Mouse (Mus musculus) embryo, embryonic 11.5 days (tissue): ENCODE results near the gene Ptbp3.

Experiments used
- DNase-seq: peaks from one replicate; pipeline ENCODE4 v3.0.0-alpha.2; 2012; ENCODE audit warnings: low read depth, low spot score

Gene Ptbp3

DNA sequence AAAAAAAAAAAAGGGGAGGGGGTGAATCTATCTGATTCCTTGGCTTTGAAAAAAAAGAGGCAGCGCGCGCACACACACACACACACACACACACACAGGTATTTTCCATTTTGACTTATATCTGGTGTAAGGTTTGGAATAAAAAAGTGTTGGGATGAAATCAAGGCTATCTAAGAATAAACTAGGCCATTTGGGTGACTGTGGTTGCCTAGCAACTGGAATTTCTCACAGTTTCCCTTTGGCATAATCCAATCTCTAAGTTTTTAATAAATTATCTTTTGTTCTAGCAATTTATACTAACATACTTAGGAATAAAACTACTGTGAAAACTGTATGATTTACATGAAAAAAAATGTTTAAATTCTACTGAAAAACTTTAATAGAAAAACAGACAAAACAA, 42.5 kb downstream of the Ptbp3 start:
- no peak for DNase-seq

DNA sequence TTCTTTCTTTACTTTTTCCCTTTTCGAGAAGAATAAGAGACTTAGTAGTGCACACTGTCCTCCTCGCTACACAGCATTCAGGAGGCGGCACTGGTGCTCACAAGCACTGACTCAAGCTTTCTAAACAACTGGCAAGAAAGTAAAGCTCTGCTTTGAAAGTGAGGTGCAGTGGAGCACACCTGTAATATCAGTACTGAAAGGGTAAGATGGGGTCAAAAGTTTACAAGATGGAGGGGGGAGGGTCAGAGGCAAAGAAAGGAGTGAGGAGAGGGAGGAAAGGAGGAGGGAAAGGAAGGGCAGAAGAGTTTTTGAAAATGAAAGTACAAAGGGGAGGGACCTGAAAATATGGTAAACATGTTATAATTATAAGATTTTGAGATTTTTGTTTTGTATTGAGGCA, 43.7 kb downstream of the Ptbp3 start:
- DNase-seq, result no peak

DNA sequence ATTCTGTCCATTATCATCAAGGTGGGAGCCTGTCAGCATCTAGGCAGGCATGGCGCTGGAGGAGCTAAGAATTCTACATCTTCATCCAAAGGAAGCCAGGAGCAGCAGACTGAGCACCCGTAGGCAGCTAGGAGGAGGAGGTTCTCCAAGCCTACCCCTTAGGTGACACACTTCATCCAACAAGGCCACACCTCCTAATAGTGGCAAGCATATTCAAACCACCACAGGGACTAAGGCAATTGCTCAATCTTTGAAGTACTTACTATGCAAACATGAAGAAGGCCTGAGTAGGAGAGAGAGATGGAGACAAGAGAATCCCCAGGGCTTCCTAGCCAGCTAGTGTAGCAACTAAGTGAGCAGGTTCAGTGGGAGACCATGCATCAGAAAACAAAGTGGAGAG, 58.1 kb downstream of the Ptbp3 start:
- DNase-seq, result no peak

DNA sequence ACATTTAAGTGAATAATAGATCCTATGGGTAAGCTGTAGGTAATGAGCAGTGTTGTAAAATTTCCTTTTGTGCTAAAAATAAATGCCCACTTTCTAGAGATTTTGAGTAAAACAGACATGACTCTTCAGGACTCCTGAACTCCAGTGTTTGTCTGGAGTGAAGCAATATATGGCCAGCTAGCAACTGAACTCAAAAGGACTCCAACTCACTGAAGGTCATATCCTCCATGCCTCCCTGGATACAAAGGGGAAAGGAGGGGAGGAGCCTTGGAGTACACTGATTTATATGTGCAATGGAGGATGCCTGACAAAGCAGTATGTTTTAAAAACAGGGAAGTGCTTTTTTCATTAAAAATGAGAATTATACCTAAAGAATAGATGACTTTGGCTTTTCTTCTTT, 77.9 kb downstream of the Ptbp3 start:
- DNase-seq, result no peak

DNA sequence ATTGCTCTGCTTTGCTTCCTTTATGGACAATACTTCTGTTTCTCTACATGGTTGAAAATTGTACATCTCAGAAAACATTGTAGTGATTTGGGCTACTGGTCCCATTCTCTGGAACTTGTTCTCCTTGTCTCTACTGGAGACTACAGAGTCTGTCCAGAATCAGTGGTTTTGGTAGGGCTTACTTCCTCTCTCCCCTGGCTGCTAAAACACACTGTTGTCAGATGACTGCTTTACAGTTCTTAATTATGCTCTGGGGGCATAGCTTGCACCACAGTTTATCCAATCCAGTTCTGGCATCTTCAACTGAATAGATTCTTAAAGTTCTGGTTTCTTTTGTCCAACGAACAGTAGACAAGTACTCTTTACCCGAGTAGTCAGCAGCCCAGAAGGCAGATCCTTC, 83.7 kb downstream of the Ptbp3 start:
- DNase-seq, result no peak

DNA sequence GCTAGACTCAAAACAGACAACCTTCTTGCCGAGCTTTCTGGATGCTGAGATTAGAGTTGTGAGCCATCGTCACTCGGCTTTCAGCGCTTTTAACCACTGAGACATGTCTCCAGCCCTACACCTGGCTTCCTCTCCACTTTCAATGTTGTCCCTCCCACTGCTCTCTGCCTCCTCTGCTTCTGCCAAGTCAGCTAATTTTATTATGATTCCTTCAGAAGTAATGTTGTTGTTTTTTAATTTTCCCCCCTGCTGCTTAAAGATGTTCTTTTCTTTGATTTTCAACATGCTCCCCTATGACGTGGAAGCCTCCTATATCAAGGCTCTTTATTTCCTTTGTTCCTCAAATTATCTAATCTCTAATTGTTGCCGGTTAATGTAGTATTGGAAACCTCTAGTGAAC, 84.5 kb downstream of the Ptbp3 start:
- no peak for DNase-seq

DNA sequence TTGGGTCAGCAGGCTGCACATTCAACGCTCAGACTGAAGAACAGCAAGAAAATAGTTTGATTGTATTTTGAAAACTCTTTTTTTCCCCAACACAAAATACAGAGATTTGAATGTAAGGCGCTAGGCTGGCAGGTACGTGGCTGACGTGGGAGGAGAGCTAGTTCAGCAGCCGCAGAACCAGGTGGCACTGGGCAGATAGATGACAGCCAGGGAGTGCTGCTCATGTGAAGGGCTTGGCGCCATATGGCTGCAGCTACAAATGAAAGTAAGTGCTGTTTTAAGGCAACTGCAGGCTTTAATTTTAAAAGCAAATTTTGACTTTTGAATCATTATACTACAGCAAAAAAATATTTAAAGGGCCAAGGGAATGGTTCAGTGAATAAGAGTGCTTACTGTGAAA, 86.7 kb downstream of the Ptbp3 start:
- DNase-seq, result no peak

DNA sequence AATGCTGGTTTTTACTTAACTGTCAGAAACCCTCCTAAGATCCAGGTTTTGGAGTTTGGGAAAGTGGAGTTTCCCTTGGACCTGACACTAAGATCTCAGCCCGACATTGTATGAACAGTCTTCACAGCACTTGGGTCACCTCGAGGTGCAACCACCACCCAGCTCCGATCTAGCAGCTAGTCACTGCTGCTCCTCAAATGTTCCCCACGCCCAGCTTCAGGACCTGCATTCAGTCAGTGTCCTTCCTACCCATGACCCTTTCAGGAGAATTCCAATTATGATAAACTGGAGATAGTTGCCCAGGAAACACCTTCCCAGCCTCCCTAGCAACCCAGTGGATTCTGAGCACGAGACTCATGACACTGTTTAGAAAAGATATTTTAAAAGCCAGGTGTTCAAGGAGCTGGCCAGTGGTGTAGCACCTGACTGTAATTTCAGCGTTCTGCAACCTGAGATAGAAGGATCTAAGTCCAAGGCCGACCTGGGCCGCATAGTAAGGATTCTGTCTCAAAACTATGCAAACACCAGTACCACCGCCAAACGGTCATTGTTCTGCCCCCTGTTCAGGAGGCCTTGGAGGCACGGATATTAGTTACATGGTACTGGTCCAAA, 87.9 kb downstream of the Ptbp3 start:
- DNase-seq, result no peak

DNA sequence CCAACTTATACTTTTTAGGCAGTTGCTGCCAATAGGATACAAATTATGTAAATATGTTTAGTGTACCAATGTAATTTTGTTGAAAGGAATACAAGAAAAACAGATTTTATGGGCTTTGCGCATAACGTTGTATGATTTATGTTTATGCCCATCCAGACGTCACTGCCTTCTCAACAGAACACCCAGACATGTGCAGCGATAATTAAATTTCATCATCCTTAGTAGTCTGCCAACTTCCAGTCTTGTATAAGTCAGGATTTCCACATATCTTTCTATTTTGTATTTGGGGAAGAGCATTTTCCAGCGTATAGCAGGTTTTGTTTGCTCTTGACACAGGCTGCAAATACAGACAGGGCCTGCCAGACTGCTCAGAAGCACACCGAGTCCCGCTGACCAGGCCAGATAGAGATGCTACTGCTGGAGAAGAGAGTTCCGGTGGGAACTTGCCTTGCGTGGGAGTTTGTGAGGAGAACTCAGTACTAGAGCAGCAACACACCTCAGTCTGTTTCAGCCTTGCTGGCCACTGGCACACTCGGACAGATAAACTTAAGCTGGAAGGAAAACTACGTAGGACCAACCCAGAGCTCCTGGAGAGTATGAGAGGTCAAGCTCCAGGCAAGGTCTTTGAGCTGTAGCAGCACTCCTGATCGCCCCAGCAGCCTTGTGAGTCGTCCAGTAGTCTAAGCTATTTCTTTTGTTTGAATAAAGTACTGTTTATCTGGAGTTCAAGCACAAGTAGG, 89.8 kb downstream of the Ptbp3 start:
- no peak for DNase-seq

DNA sequence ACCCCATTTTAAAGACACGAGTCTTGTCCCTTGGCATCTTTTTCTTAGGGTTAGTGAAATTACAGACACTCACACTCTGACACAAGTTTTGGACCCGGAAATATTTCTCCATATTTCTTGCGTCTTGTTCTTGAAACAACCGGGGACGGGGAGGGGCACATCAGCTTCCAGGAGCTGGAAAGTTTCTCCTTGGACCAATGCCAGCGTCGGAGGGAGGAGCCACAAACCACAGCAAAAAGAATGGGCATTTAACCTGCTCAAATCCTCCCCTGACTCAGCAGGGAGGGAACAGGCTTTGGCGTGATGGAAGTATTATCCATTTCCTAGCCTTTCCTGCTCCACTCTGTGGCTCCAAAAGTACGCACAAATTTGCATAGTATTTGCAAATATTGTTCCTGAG, 91.2 kb downstream of the Ptbp3 start:
- no peak for DNase-seq

DNA sequence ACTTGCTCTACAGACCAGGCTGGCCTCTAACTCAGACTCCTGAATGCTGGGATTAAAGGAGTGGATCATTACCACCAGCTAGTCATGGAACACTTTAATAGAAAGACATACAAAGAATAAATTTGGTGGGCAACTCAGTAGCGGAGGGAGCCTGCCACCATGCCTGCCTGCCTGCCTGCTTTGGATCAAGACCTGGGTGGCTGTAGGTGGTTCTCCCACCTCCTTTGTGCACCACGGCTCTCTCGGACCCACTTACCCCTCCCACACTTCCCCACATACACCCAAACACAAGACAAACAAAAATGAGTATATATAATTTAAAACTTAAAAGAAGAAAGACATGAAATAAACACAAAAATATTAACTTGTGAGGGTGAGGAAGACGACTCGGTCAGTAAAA, 92.1 kb downstream of the Ptbp3 start:
- no peak for DNase-seq

DNA sequence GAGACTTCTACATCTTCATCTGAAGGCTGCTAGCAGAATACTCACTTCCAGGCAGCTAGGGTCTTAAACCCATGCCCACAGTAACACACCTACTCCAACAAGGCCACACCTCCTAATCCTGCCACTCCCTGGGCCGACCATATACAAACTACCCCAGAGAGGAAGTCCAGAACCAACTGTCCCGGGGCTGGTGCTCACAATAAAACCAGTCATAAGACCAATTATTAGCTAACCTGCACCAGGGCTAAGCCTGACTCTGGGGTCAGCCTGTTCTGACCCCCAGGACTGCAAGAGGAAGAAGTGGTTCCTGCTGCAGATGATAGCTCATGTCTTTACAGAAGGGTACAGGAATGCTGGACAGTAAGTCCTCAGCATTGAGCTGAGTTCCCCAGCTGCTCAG, 93.7 kb downstream of the Ptbp3 start:
- DNase-seq, result no peak

DNA sequence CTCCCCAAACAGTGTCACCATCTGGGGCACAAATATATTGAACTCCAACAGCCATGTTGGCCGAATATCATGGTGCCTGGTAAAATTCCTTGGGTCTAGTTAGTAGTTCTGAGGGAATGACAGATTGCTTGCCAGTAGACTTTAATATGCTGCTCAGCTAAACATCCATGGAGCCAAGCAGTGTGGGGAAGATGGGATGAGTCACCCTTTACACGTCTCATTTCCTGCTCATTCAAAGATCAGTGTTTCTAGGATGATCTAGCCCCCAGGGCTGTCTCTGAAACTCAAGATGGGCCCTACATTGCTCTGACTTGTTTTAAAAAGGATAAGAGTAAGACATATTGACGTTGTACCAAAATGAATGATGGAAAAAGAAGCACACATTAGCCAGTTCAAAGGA, 95.1 kb downstream of the Ptbp3 start:
- no peak for DNase-seq

DNA sequence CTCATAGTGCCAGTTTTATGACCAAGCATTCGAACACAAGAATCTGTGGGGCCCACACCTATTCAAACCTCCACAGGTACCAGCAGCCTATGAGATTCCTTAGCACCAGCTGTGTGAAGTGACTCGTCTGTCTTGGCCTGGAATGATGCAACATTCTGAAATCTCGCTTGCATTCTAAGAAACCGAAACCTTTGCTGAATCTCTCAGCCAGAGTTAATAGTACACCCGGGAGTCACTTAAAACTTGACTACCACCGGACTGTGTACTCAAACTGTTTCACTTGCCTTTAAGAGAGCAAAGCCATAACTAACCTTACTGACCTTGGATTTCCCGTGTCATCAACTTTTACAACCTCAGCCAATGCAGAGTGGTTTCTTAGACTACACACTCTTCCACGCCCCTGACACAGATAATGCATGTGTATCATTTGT, 96.6 kb downstream of the Ptbp3 start:
- no peak for DNase-seq

DNA sequence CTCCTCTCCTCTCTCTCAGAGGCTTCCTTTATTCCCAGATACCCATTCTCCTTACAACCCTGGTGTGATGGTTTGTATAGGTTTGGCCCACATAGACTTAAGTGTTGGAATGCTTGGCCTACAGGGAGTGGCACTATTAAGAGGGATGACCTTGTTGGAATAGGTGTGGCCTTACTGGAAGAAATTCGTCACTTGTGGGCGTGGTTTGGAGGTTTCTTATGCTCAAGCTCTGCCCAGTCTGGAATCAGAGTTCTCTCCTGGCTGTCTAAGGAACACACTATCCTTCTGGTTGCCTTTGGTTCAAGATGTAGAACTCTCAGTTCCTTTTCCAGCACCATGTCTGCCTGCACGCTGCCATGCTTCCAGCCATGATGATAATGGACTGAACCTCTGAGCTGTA, 98.3 kb downstream of the Ptbp3 start:
- DNase-seq, result no peak

DNA sequence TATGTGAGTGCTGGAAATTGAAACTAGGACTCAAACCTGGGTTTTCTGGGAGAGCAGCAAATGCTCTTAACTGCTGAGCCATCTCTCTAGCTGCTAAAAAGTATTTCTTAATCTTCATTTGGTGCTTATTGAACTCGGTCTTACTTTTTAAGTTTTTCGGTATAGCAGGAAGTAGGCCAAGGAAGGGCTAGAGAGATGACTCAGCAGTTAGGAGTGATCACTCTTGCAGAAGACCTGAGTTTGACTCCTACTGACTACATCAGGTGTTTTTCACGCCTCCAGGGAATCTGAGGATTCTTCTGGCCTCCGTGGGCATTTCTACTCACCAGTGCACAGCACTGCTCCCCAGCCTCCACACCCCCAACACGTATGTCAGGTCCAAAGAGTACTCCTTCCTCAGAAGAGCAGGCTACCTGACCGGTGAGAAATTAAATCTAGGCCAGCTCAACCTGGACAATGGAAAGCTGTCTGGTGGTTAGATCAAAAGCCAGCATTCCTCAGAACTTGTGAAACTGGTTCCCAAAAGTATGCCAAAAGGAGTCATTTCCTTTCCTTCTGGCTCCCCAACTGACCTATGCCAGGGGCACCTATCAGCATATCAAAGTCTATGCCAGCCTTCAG, 98.8 kb downstream of the Ptbp3 start:
- DNase-seq, result no peak

DNA sequence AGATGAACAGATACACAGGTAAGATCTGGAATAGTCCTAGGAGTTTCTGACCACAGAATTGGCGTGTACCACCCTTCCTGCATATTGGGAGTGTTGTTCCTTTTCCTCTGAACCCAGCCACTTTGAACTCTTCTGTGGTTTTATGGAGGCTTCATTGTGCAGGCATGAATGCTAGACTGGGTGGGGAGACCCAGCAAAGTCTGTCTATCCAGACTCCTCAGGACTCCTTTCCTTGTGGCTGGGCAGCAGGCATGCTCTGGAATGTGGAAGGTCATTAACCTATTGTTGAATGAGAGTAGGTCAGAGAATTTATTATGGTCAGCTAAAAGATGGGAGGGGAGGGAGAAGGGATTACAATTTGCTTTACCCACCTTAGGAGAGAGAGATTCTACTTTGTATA, 101.9 kb downstream of the Ptbp3 start:
- DNase-seq, result no peak

DNA sequence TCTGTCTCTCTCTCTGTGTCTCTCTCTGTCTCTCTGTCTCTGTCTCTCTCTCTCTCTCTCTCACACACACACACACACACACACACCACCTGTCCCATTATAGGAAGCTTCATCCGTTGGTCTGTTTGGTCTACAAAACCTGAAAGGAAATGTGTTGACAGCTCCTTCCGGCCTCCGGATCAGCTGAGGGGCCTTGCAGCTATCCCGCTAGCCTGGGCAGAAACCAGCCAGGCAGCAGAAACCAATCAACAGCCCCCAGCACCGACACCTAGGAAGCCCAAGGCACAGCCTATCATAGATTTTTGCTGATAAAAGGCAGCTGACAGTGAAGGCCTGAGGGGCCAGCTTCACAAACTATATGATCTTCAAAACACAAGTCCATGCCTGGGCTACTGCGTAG, 103.6 kb downstream of the Ptbp3 start:
- no peak for DNase-seq

DNA sequence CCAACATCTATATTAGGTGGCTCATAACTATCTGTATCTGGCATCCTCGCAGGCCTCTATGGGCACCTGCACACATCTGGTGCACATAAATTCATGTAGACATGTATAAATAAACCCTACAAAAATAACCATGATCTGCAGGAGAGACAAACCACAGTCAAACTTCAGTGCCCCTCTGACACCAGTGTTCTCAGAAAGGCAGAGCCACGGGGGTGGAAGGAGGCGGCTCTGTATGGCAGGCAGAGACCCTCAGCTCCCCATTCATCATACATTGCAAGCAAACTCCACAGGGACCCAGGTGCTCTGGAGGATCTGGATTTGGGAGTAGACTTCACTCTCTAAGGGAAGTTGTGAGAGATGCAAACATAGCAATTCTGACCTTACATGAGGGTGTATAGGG, 104.2 kb downstream of the Ptbp3 start:
- DNase-seq, result no peak

DNA sequence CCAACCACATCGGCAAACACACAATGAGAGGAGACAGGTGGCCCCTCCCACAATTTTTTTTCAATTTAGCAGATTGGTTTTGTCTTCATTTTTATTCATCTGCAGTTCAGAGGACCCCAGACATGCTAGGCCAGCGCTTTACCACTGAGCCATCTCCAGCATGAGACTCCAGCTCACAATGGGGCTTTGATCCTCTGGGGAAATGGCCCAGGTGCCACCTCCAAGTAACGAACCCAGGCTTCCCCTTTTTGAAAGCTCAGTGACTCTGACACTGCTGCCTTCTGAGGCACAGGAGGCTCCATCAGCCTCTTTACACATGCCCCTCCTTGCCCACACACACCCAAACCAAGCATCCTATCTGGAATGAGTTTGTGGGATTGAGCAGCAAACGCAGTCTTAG, 105.1 kb downstream of the Ptbp3 start:
- DNase-seq, result no peak

DNA sequence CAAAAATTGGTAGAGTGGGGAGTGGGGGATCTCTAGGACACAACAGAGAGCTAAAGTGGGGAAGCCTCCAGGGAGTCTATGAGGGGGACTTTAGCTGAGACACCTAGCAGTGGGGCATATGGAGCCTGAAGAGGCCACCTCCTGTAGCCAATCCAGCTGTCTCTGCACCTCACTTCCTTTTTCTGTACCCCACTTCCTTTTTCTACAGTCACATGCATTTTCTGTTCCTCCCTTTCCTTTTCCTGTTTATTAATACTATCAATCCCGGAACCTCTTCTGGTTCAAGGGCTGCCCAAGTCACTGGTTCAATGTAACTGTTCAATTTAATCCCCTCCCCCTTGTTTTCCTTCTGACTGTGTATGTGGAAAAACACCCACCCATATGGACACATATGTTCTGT, 107.9 kb downstream of the Ptbp3 start:
- no peak for DNase-seq

DNA sequence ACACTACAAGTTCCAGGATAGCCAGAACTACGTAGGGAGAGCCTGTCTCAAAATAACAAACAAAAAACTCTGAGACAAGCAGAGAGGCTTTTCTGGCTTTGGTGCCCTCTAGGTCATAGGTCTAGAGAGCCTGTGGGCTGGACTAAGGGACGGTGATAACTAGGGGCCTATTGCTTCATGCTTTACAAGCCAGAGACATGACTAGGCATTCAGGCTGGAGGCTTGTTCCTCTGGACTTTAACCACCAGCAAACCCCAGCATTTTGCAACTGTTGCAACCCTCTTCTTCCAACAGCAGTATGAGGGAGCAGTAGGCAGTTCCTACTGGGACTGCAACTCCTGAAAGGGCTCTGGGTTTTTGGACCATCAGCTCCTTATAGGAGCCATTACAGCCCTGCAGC, 109.2 kb downstream of the Ptbp3 start:
- no peak for DNase-seq

DNA sequence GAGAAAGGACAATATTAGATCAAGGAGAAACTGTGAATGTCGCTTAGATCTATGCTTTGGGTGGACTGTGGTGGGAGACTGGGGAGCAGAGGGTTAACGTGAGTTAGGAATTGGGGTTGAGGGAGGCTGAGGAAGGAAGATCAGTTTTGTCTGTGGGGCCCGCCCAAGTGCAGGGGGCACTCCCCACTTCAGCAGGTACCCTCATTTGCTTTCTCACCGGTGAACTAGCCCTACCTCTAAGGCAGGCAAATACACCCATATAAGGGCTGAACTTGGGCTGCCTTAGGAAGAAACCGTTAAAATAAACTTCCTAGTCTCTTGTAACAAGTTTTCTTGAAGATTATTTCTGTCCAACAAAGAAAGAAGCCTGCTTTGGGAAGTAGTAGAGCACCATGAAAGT, 110.1 kb downstream of the Ptbp3 start:
- DNase-seq, result no peak
